Mouse (Mus musculus) MEL (cell line): ENCODE measurements around the gene Card11. TPM values are rescaled to one million over a fixed set of nuclear protein-coding genes. Genes with fewer than 3 reads are reported as not detected.

Source experiments
- DNase-seq: peaks from one replicate; pipeline ENCODE4 v3.0.0; 2011; ENCODE audit warnings: low read depth, low spot score
- H3K27ac ChIP-seq: 2 replicates; pipeline ENCODE4 v1.5.1; 2012; ENCODE audit warnings: low read depth, mild to moderate bottlenecking, control low read depth, low read length, moderate library complexity; ENCODE audit not compliant: control insufficient read depth
- H3K27me3 ChIP-seq, 2 experiments: fragments of 150-350 bp in 1 of 2; sonication (generic) in 1 of 2; 2 replicates each; pipeline ENCODE4 v1.6.1; 2012; ENCODE audit warnings: low read length in 2 of 2, mild to moderate bottlenecking in 2 of 2, improper control_type of control experiment in 1 of 2, moderate library complexity in 1 of 2; ENCODE audit not compliant: insufficient read depth in 2 of 2, control insufficient read depth in 1 of 2
- H3K36me3 ChIP-seq, 2 experiments: 2 replicates each; pipeline ENCODE4 v1.6.1; 2012 to 2014; ENCODE audit warnings: low read length in 2 of 2, improper control_type of control experiment in 1 of 2, inconsistent platforms in 1 of 2, mild to moderate bottlenecking in 1 of 2; ENCODE audit not compliant: insufficient read depth in 2 of 2, control insufficient read depth in 1 of 2
- H3K4me1 ChIP-seq, 2 experiments: fragments of 150-350 bp in 1 of 2; sonication (generic) in 1 of 2; 2 replicates each; pipeline ENCODE4 v1.6.1; 2012; ENCODE audit warnings: low read length in 2 of 2, improper control_type of control experiment in 1 of 2, mild to moderate bottlenecking in 1 of 2; ENCODE audit not compliant: insufficient read depth in 2 of 2, control insufficient read depth in 1 of 2
- H3K4me3 ChIP-seq, 2 experiments: fragments of 150-350 bp in 1 of 2; sonication (generic) in 1 of 2; 2 replicates each; pipeline ENCODE4 v1.5.1; 2012; ENCODE audit warnings: low read depth in 2 of 2, low read length in 2 of 2, mild to moderate bottlenecking in 2 of 2, moderate library complexity in 2 of 2, control low read depth in 1 of 2, improper control_type of control experiment in 1 of 2; ENCODE audit not compliant: control insufficient read depth in 1 of 2, insufficient read depth in 1 of 2
- H3K79me2 ChIP-seq: 2 replicates; pipeline ENCODE4 v1.6.1; 2012; ENCODE audit warnings: mild to moderate bottlenecking, low read length, moderate library complexity; ENCODE audit not compliant: control insufficient read depth, poor library complexity, insufficient read depth
- H3K9ac ChIP-seq: 2 replicates; pipeline ENCODE4 v1.6.1; 2012; ENCODE audit warnings: low read depth, mild to moderate bottlenecking, control low read depth, low read length, moderate library complexity; ENCODE audit not compliant: control insufficient read depth, poor library complexity, severe bottlenecking
- H3K9me3 ChIP-seq: fragments of 150-350 bp; sonication (generic); replicated peaks from 2 replicates; pipeline ENCODE4 v1.6.1; 2012; ENCODE audit warnings: mild to moderate bottlenecking, low read length, improper control_type of control experiment, moderate library complexity; ENCODE audit not compliant: insufficient read depth
- BHLHE40 ChIP-seq: IDR thresholded peaks from 2 replicates; pipeline ENCODE4 v1.6.1; 2012; ENCODE audit warnings: low read depth, mild to moderate bottlenecking, inconsistent platforms, low read length, improper control_type of control experiment, borderline replicate concordance
- CHD1 ChIP-seq: IDR thresholded peaks from 2 replicates; pipeline ENCODE4 v1.6.1; 2012; ENCODE audit warnings: low read depth, mild to moderate bottlenecking, inconsistent platforms, low read length, improper control_type of control experiment
- CHD2 ChIP-seq: IDR thresholded peaks from 2 replicates; pipeline ENCODE4 v1.6.1; 2011; ENCODE audit warnings: low read length, improper control_type of control experiment
- CTCF ChIP-seq, 3 experiments: IDR thresholded peaks in 2 of 3; conservative IDR thresholded peaks in 1 of 3; 2 replicates each; pipeline ENCODE4 v1.5.1; 2011 to 2012; ENCODE audit warnings: low read length in 3 of 3, low read depth in 2 of 3, mild to moderate bottlenecking in 2 of 3, improper control_type of control experiment in 1 of 3, inconsistent platforms in 1 of 3, mixed read lengths in 1 of 3, moderate library complexity in 1 of 3; ENCODE audit not compliant: control insufficient read depth in 1 of 3, insufficient read depth in 1 of 3, poor library complexity in 1 of 3, severe bottlenecking in 1 of 3
- EP300 ChIP-seq, 2 experiments: IDR thresholded peaks; 2 replicates each; pipeline ENCODE4 v1.6.1; 2011; ENCODE audit warnings: improper control_type of control experiment in 2 of 2, low read length in 2 of 2, low read depth in 1 of 2, mild to moderate bottlenecking in 1 of 2
- GABPA ChIP-seq: IDR thresholded peaks from 2 replicates; pipeline ENCODE4 v1.6.1; 2012; ENCODE audit warnings: low read depth, mild to moderate bottlenecking, inconsistent platforms, low read length, improper control_type of control experiment, moderate library complexity
- HCFC1 ChIP-seq: IDR thresholded peaks from 2 replicates; pipeline ENCODE4 v1.6.1; 2012; ENCODE audit warnings: low read depth, mild to moderate bottlenecking, inconsistent platforms, low read length, improper control_type of control experiment, moderate library complexity
- JUND ChIP-seq: IDR thresholded peaks from 2 replicates; pipeline ENCODE4 v1.6.1; 2011; ENCODE audit warnings: low read depth, mild to moderate bottlenecking, improper control_type of control experiment, low read length
- KAT2A ChIP-seq: conservative IDR thresholded peaks from 2 replicates; pipeline ENCODE4 v1.6.1; 2012; ENCODE audit warnings: low read depth, low read length, improper control_type of control experiment, inconsistent platforms
- MAZ ChIP-seq: IDR thresholded peaks from 2 replicates; pipeline ENCODE4 v1.6.1; 2012; ENCODE audit warnings: low read depth, mild to moderate bottlenecking, inconsistent platforms, low read length, improper control_type of control experiment
- MYB ChIP-seq: IDR thresholded peaks from 2 replicates; pipeline ENCODE4 v1.6.1; 2011; ENCODE audit warnings: mild to moderate bottlenecking, low read depth, low read length, improper control_type of control experiment
- NELFE ChIP-seq: IDR thresholded peaks from 2 replicates; pipeline ENCODE4 v1.6.1; 2011; ENCODE audit warnings: low read depth, low read length, improper control_type of control experiment
- NRF1 ChIP-seq: IDR thresholded peaks from 2 replicates; pipeline ENCODE4 v1.6.1; 2014; ENCODE audit warnings: low read depth, mild to moderate bottlenecking, inconsistent platforms, low read length, improper control_type of control experiment, moderate library complexity; ENCODE audit not compliant: poor library complexity, insufficient read depth, severe bottlenecking
- POLR2AphosphoS2 ChIP-seq: IDR thresholded peaks from 2 replicates; pipeline ENCODE4 v1.6.1; 2011; ENCODE audit warnings: low read length, improper control_type of control experiment
- POLR2AphosphoS5 ChIP-seq: IDR thresholded peaks from 2 replicates; pipeline ENCODE4 v1.6.1; 2012; ENCODE audit warnings: low read depth, borderline replicate concordance, mild to moderate bottlenecking, inconsistent platforms, low read length, moderate library complexity, mixed read lengths
- RAD21 ChIP-seq: IDR thresholded peaks from 2 replicates; pipeline ENCODE4 v1.6.1; 2011; ENCODE audit warnings: mild to moderate bottlenecking, low read depth, low read length, improper control_type of control experiment
- RCOR1 ChIP-seq: IDR thresholded peaks from 2 replicates; pipeline ENCODE4 v1.6.1; 2012; ENCODE audit warnings: low read depth, mild to moderate bottlenecking, inconsistent platforms, low read length, improper control_type of control experiment
- SMC3 ChIP-seq: IDR thresholded peaks from 2 replicates; pipeline ENCODE4 v1.6.1; 2011; ENCODE audit warnings: low read depth, low read length, improper control_type of control experiment
- TAL1 ChIP-seq: IDR thresholded peaks from 2 replicates; pipeline ENCODE4 v1.6.1; 2012; ENCODE audit warnings: mild to moderate bottlenecking, inconsistent platforms, low read length, moderate library complexity, mixed read lengths
- TBP ChIP-seq: IDR thresholded peaks from 2 replicates; pipeline ENCODE4 v1.8.0; 2011; ENCODE audit warnings: low read depth, low read length, improper control_type of control experiment
- TCF12 ChIP-seq: IDR thresholded peaks from 2 replicates; pipeline ENCODE4 v1.6.1; 2014; ENCODE audit warnings: low read depth, mild to moderate bottlenecking, inconsistent platforms, low read length, improper control_type of control experiment, moderate library complexity
- USF2 ChIP-seq, 2 experiments: IDR thresholded peaks; 2 replicates each; pipeline ENCODE4 v1.6.1; 2011 to 2012; ENCODE audit warnings: improper control_type of control experiment in 2 of 2, low read length in 2 of 2, borderline replicate concordance in 1 of 2, inconsistent platforms in 1 of 2, low read depth in 1 of 2, mild to moderate bottlenecking in 1 of 2; ENCODE audit not compliant: insufficient read depth in 1 of 2
- ZNF384 ChIP-seq: IDR thresholded peaks from 2 replicates; pipeline ENCODE4 v1.6.1; 2012; ENCODE audit warnings: low read depth, mild to moderate bottlenecking, inconsistent platforms, low read length, improper control_type of control experiment
- polyA plus RNA-seq, 2 experiments: library from polyadenylated mRNA; stranded (reverse) in 1 of 2; unstranded in 1 of 2; fragments of >175 nt in 1 of 2; fragments of >200 nt in 1 of 2; gene quantifications; 2 replicates each; pipeline versions ENCODE4 v1.2.1 to v1.2.4; 2012; ENCODE audit warnings: low replicate concordance in 2 of 2, low read depth in 1 of 2; ENCODE audit not compliant: insufficient read length in 2 of 2, insufficient read depth in 1 of 2, missing spikeins in 1 of 2
- total RNA-seq: library from RNA; depleted of rRNA; stranded (reverse); fragments of 300-350 nt; gene quantifications from 2 replicates; pipeline ENCODE4 v1.2.3, GENCODE M21; 2012

The Card11 gene
- total and polyA plus RNA-seq, 3 experiments: not detected

GRCm38 (mm10) chr5:141034301-141034700 lies 33.9 kb upstream of the Card11 start:
- DNase-seq: no peak
- no peaks in the 10 kb centered on the region for H3K27me3 ChIP-seq

GRCm38 (mm10) chr5:141033001-141033400 lies 32.6 kb upstream of the Card11 start:
- TF ChIP-seq ZNF384: no peak
- no peak for TF ChIP-seq KAT2A
- no peak for TF ChIP-seq HCFC1
- TF ChIP-seq CTCF (IDR thresholded peaks at IDR 0.05 in 2 of 3, conservative IDR thresholded peaks at IDR 0.05 in 1 of 3; ENCODE audit: control insufficient read depth in 1 of 3, insufficient read depth in 1 of 3, low read depth in 2 of 3, low read length in 3 of 3, poor library complexity in 1 of 3, severe bottlenecking in 1 of 3): no peak
- no peak for TF ChIP-seq MAZ
- Histone ChIP-seq H3K4me1 (no peaks in the 10 kb centered on the region), H3K79me2 (no peaks in the 10 kb centered on the region), H3K4me3 (no peak overlapping the region), H3K36me3 (no peaks in the 10 kb centered on the region), H3K27ac (no peak overlapping the region), H3K9me3 (no peaks in the 10 kb centered on the region), H3K27me3 (no peaks in the 10 kb centered on the region), H3K9ac (no peak overlapping the region)
- DNase-seq: no peak

More at GRCm38 (mm10) chr5:141034301-141034700, 33.9 kb upstream of the Card11 start:
- Histone ChIP-seq H3K27ac (no peak overlapping the region), H3K36me3 (no peaks in the 10 kb centered on the region), H3K79me2 (no peaks in the 10 kb centered on the region), H3K4me3 (no peak overlapping the region), H3K9ac (no peak overlapping the region), H3K4me1 (no peaks in the 10 kb centered on the region), H3K9me3 (no peaks in the 10 kb centered on the region)
- TF ChIP-seq ZNF384: no peak

- no peak overlapping the region for H3K9ac ChIP-seq
- H3K36me3 ChIP-seq: no peaks in the 10 kb centered on the region
- no peaks in the 10 kb centered on the region for H3K79me2 ChIP-seq
- H3K27me3 ChIP-seq: no peaks in the 10 kb centered on the region
- H3K4me3 ChIP-seq: no peak overlapping the region
- H3K9me3 ChIP-seq: no peaks in the 10 kb centered on the region
- DNase-seq: no peak
- no peak for TF ChIP-seq RAD21
- no peak for TF ChIP-seq POLR2AphosphoS5
- TF ChIP-seq CHD2: no peak
- TF ChIP-seq BHLHE40: no peak
- TF ChIP-seq NELFE: no peak
- no peak for TF ChIP-seq MYB
- no peak for TF ChIP-seq ZNF384
- no peak for TF ChIP-seq TBP
- TF ChIP-seq USF2 (IDR thresholded peaks at IDR 0.05; ENCODE audit: borderline replicate concordance in 1 of 2, insufficient read depth in 1 of 2, low read depth in 1 of 2, low read length in 2 of 2): no peak
- no peak for TF ChIP-seq EP300 (IDR thresholded peaks at IDR 0.05; ENCODE audit: low read depth in 1 of 2, low read length in 2 of 2)
- TF ChIP-seq GABPA: no peak
- TF ChIP-seq JUND: no peak
- TF ChIP-seq RCOR1: no peak
- no peak for TF ChIP-seq CHD1
- no peak for TF ChIP-seq SMC3
- no peak for TF ChIP-seq TCF12
- TF ChIP-seq POLR2AphosphoS2: no peak
- TF ChIP-seq KAT2A: no peak
- no peak for TF ChIP-seq TAL1
- no peak for TF ChIP-seq NRF1
- no peak overlapping the region for H3K27ac ChIP-seq
- H3K4me1 ChIP-seq: no peaks in the 10 kb centered on the region
These were observed 29.0 kb upstream of the Card11 start for GRCm38 (mm10) chr5:141029364-141029763.
